Mouse (Mus musculus) forebrain, postnatal 0 days (tissue): ENCODE results near the gene Cxcr6. TPM values are rescaled to one million over a fixed set of nuclear protein-coding genes. Genes with fewer than 3 reads are reported as not detected.
A peak's percentile ranks its signal among the peaks of the same experiment; 100 is the strongest.

Experiments used
- ATAC-seq: fragments of 200-750 bp; cut with Nextera tagmentation; 2 replicates; pipeline ENCODE4 v1.8.0; 2017; ENCODE audit warnings: mild to moderate bottlenecking, moderate library complexity
- DNase-seq: peaks from one replicate; pipeline ENCODE4 v3.0.0-alpha.2; 2015
- H3K27ac ChIP-seq: fragments of 300-500 bp; sonication (generic); 2 replicates; pipeline ENCODE4 v1.5.1; 2014; ENCODE audit warnings: low read depth, mild to moderate bottlenecking, antibody characterized with exemption, low read length, moderate library complexity, mixed read lengths
- H3K27me3 ChIP-seq: fragments of 300-500 bp; sonication (generic); 2 replicates; pipeline ENCODE4 v1.6.1; 2014; ENCODE audit warnings: mild to moderate bottlenecking, low read length, mixed read lengths; ENCODE audit not compliant: insufficient read depth
- H3K36me3 ChIP-seq: fragments of 300-500 bp; sonication (generic); 2 replicates; pipeline ENCODE4 v1.6.1; 2014; ENCODE audit warnings: mild to moderate bottlenecking, moderate library complexity; ENCODE audit not compliant: insufficient read depth
- H3K4me1 ChIP-seq: fragments of 300-500 bp; sonication (generic); 2 replicates; pipeline ENCODE4 v1.6.1; 2014; ENCODE audit warnings: antibody characterized with exemption; ENCODE audit not compliant: insufficient read depth
- H3K4me2 ChIP-seq: fragments of 300-500 bp; sonication (generic); 2 replicates; pipeline ENCODE4 v1.6.1; 2014; ENCODE audit warnings: low read depth, mild to moderate bottlenecking, moderate library complexity
- H3K4me3 ChIP-seq: fragments of 300-500 bp; sonication (generic); 2 replicates; pipeline ENCODE4 v1.5.1; 2014; ENCODE audit warnings: low read depth, low read length, mixed read lengths
- H3K9ac ChIP-seq: fragments of 300-500 bp; sonication (generic); 2 replicates; pipeline ENCODE4 v1.6.1; 2014; ENCODE audit warnings: mild to moderate bottlenecking
- H3K9me3 ChIP-seq: fragments of 300-500 bp; sonication (generic); 2 replicates; pipeline ENCODE4 v1.6.1; 2016; ENCODE audit warnings: low read length
- CTCF ChIP-seq: sonication (generic); IDR thresholded peaks from 2 replicates; pipeline ENCODE4 v1.5.1; 2016; ENCODE audit warnings: antibody characterized with exemption, control low read depth, low read depth
- WGBS: fragments of 180-500 bp; shearing (Covaris S2); extraction: QIAGEN DNeasy Blood & Tissue Kit; methylation state at CpG from one replicate; pipeline ENCODE4 v1.1.7; 2014; 5-methylcytosine and 5-hydroxymethylcytosine counted together
- polyA plus RNA-seq: library from polyadenylated mRNA; unstranded; fragments of >200 nt; fragmentation: Nextera tagmentation; extraction: Ambion mirVana; gene quantifications from 2 replicates; pipeline ENCODE4 v1.2.1, GENCODE M21; 2015
- total RNA-seq: library from RNA; depleted of rRNA; stranded (reverse); fragments of >200 nt; gene quantifications from 2 replicates; pipeline ENCODE4 v1.2.3, GENCODE M21; 2014

Cxcr6 gene
- total and polyA plus RNA-seq, 2 experiments from 2014 or later = not detected

DNA sequence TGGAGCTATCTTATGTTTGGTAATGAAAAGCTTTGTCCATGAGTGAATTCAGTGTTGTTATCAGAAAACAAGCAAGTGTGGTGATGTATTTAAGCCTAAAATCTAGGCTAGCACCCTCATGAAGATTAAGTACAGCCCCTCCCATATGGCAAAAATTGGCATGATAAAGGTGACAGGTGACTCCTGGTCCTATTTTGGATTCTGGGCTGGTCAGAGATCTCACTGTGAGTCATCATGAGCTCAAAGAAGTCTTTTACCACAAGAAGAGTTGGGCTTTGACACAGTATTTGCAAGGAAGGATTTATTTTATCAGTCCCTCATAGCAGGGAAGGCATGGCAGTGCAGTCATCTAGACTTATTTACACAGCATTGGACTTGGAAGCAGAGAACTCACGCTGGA lies 9.7 kb downstream of the Cxcr6 start:
- 97% methylated on average over 1 of the region's 1 CpGs for WGBS
- Histone ChIP-seq H3K9ac (no peak overlapping the region), H3K36me3 (peaks cover 15% of the 10 kb centered on the region), H3K27ac (no peak overlapping the region), H3K4me1 (no peaks in the 10 kb centered on the region), H3K9me3 (no peaks in the 10 kb centered on the region), H3K4me3 (no peak overlapping the region), H3K4me2 (no peak overlapping the region), H3K27me3 (no peaks in the 10 kb centered on the region)
- no peak for TF ChIP-seq CTCF
- ATAC-seq = no peak
- DNase-seq = no peak

GRCm38 (mm10) chr9:123818601-123819000 lies 12.3 kb downstream of the Cxcr6 start:
- Histone ChIP-seq H3K4me1 (no peaks in the 10 kb centered on the region), H3K36me3 (peaks cover 29% of the 10 kb centered on the region), H3K9me3 (no peaks in the 10 kb centered on the region), H3K4me3 (no peak overlapping the region), H3K9ac (no peak overlapping the region), H3K27ac (no peak overlapping the region), H3K4me2 (no peak overlapping the region), H3K27me3 (no peaks in the 10 kb centered on the region)
- DNase-seq (no peak), ATAC-seq (no peak)
- TF ChIP-seq CTCF = no peak
- 79% methylated on average over 2 of the region's 2 CpGs for WGBS

DNA sequence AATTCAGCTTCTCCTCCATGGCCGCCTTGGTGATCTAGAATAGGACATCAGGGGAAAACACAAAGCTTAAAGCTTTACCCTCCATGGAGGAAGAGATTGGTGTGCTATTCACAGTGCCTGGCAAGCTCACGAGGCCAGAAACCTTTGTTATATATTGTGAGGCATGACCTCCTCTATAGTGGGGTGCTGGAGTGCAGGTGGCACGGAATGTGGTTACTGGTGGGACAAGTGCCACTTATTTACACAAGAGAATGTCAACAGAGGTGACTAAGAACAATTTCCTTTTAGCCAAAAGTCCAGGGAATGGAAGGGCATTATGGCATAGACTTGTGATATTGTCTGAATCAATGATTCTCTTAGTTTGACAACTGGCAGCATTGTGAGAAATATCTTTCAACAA lies 20.4 kb downstream of the Cxcr6 start:
- no peak for DNase-seq
- Histone ChIP-seq H3K27me3 (no peaks in the 10 kb centered on the region), H3K36me3 (peaks cover 62% of the 10 kb centered on the region), H3K4me3 (no peak overlapping the region), H3K4me1 (no peaks in the 10 kb centered on the region), H3K27ac (no peak overlapping the region), H3K4me2 (no peak overlapping the region), H3K9ac (no peak overlapping the region), H3K9me3 (no peaks in the 10 kb centered on the region)
- ATAC-seq = no peak
- WGBS = 84% methylated on average over 3 of the region's 3 CpGs
- no peak for TF ChIP-seq CTCF

DNA sequence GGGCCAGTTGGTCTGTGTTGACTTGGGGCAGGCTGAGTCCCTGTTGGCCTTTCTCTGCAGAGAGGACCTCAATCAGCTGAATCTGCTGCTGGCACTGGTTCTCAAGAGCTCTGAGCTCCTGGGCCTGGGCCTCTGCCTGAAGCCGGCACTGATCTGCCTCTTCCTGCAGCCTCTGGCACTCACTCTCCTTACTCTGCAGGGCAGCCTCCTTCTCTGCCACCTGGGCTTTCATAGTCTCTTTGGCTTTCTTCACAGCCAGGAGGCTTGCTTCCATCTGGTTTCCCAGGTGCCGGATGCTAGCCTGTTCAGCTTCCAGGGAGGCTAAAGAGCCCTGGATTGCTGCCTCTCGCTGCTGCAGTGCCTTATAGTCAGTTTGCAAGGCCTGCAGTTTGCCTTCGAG lies 22.6 kb downstream of the Cxcr6 start:
- Histone ChIP-seq H3K36me3 (peaks cover 48% of the 10 kb centered on the region), H3K4me3 (no peak overlapping the region), H3K9me3 (no peaks in the 10 kb centered on the region), H3K4me2 (no peak overlapping the region), H3K4me1 (no peaks in the 10 kb centered on the region), H3K9ac (no peak overlapping the region), H3K27ac (no peak overlapping the region), H3K27me3 (no peaks in the 10 kb centered on the region)
- DNase-seq (no peak), ATAC-seq (no peak)
- no peak for TF ChIP-seq CTCF
- WGBS = 94% methylated on average over 4 of the region's 4 CpGs

- Histone ChIP-seq H3K27ac (no peak overlapping the region), H3K4me3 (no peak overlapping the region), H3K4me1 (no peaks in the 10 kb centered on the region), H3K27me3 (no peaks in the 10 kb centered on the region), H3K36me3 (peaks cover 28% of the 10 kb centered on the region), H3K4me2 (no peak overlapping the region), H3K9me3 (no peaks in the 10 kb centered on the region), H3K9ac (no peak overlapping the region)
- WGBS = 95% methylated on average over 3 of the region's 3 CpGs
- no peak for DNase-seq
- no peak for TF ChIP-seq CTCF
- ATAC-seq = no peak
Observed at GRCm38 (mm10) chr9:123835851-123836250, 29.6 kb downstream of the Cxcr6 start.

DNA sequence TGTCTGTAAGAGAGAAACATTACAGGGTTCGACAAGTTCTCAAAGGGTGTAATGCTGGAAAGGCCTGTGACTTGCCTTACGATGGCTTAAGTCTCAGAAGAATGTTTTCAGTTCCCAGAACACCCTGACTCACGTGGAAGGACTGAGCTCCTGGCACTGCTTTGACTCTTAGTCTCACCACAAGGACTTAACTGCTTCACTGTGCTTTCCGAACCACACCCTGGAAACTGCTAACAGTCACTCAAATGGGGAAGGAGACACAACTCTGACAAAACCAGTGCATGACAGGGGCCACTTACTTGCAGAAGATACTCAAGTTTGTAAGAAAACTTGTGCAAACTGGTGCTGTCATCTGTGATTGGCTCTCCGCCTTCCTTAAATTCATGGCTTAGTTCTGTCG lies 34.0 kb downstream of the Cxcr6 start:
- no peak for ATAC-seq
- H3K4me2 ChIP-seq = no peak overlapping the region
- no peak overlapping the region for H3K27ac ChIP-seq
- H3K9me3 ChIP-seq = no peaks in the 10 kb centered on the region
- DNase-seq = no peak
- H3K4me1 ChIP-seq = no peaks in the 10 kb centered on the region
- 91% methylated on average over 6 of the region's 6 CpGs for whole genome bisulfite sequencing
- no peak overlapping the region for H3K9ac ChIP-seq
- H3K4me3 ChIP-seq = no peak overlapping the region
- H3K36me3 ChIP-seq = peaks cover 26% of the 10 kb centered on the region
- no peak for TF ChIP-seq CTCF
- H3K27me3 ChIP-seq = no peaks in the 10 kb centered on the region

DNA sequence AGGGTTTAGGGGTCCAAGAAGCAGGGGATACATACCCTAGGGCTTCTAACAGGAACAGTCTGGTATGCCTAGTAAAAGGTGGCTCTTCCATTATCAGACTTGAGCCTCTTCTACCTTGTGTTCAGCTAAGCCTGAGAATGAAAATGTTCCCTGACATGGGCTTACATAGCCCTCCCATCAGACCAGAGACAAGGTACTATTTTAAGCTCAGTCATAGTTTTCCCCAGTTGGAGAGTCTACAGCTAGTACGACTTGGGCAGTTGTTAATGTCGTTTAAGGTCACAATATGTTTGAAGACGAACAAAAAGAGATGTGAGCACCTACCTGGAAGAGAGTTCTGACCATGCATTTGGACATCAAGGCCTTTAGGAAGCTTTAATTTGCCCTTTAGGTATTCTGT lies 38.2 kb downstream of the Cxcr6 start:
- Histone ChIP-seq H3K4me2 (no peak overlapping the region), H3K4me3 (no peak overlapping the region), H3K27ac (no peak overlapping the region), H3K4me1 (no peaks in the 10 kb centered on the region), H3K36me3 (peaks cover 10% of the 10 kb centered on the region; the same call in 1 of the 2 replicates), H3K9me3 (no peaks in the 10 kb centered on the region), H3K27me3 (no peaks in the 10 kb centered on the region), H3K9ac (no peak overlapping the region)
- WGBS = 86% methylated on average over 3 of the region's 3 CpGs
- DNase-seq (no peak), ATAC-seq (no peak)
- no peak for TF ChIP-seq CTCF

GRCm38 (mm10) chr9:123845120-123845519 lies 38.8 kb downstream of the Cxcr6 start:
- Histone ChIP-seq H3K9ac (no peak overlapping the region), H3K4me1 (no peaks in the 10 kb centered on the region), H3K27me3 (no peaks in the 10 kb centered on the region), H3K9me3 (no peaks in the 10 kb centered on the region), H3K4me2 (no peak overlapping the region), H3K36me3 (peaks cover 10% of the 10 kb centered on the region; the same call in 1 of the 2 replicates), H3K27ac (no peak overlapping the region), H3K4me3 (no peak overlapping the region)
- whole genome bisulfite sequencing = 83% methylated on average over 3 of the region's 3 CpGs
- ATAC-seq = no peak
- TF ChIP-seq CTCF = peak; percentile 8; the same call in 1 of the 2 replicates
- DNase-seq = no peak
